Mouse (Mus musculus) cortical plate, adult 2 months (tissue): Measurements from ENCODE around the gene Grb7.

Experiments
- CTCF ChIP-seq: fragments of 200-500 bp; IDR thresholded peaks from 2 replicates; pipeline ENCODE4 v1.5.1; 2011; ENCODE audit warnings: mild to moderate bottlenecking, control low read depth, low read length; ENCODE audit not compliant: insufficient read depth; ENCODE audit errors: extremely low read depth
- POLR2A ChIP-seq: fragments of 200-500 bp; IDR thresholded peaks from 2 replicates; pipeline ENCODE4 v1.6.1; 2011; ENCODE audit warnings: mild to moderate bottlenecking, low read length, control low read depth; ENCODE audit not compliant: insufficient read depth; ENCODE audit errors: extremely low read depth

GRCm38 (mm10) chr11:98457367-98458120 lies 11.3 kb downstream of the Grb7 start:
- TF ChIP-seq CTCF (peak; percentile 50), POLR2A (0 out of 2 replicates have a peak, but pooled peaks have one; percentile 23)
